ENCODE assay signal across 13 mouse cellular contexts in genomic region chr15:31753578-31754281, GRCm38 (mm10).
DNase-seq lines count a peak whose midpoint lies in the region; ATAC-seq lines count a peak whose summit lies in the region.
"Had no signal": no experiment of that assay in that cellular context is flagged by ENCODE, and none has a peak within 500 bp of the region (broad histone marks: within the 10 kb centered on the region; RNA-seq: fewer than 3 reads in every experiment).

No protein-coding gene starts in this region.

- no peak overlapping the region for H3K27ac ChIP-seq in hindbrain, embryonic 13.5 days
- no peak overlapping the region for H3K27ac ChIP-seq in hindbrain, embryonic 12.5 days
- H3K27ac ChIP-seq in embryonic facial prominence, embryonic 11.5 days (replicated peaks; ENCODE audit: low read depth, low read length), result no peak overlapping the region
- H3K27ac ChIP-seq in limb, embryonic 15.5 days, result 0 out of 2 replicates have a peak overlapping the region, but pooled peaks have one; percentile 0
- H3K27ac ChIP-seq: gastrocnemius, adult 2 months; heart, embryonic 15.5 days; liver, embryonic 15.5 days had no signal

- H3K4me3 ChIP-seq in hindbrain, embryonic 13.5 days, result no peak overlapping the region
- no peak overlapping the region for H3K4me3 ChIP-seq in hindbrain, embryonic 12.5 days
- H3K4me3 ChIP-seq in embryonic facial prominence, embryonic 11.5 days (ENCODE audit: low read depth, low read length), result no peak overlapping the region
- H3K4me3 ChIP-seq in limb, embryonic 15.5 days, result no peak overlapping the region
- H3K4me3 ChIP-seq: gastrocnemius, adult 2 months; heart, embryonic 15.5 days; liver, embryonic 15.5 days had no signal

- H3K9me3 ChIP-seq in hindbrain, embryonic 13.5 days, result no peaks in the 10 kb centered on the region
- no peaks in the 10 kb centered on the region for H3K9me3 ChIP-seq in hindbrain, embryonic 12.5 days (replicated peaks)
- no peaks in the 10 kb centered on the region for H3K9me3 ChIP-seq in embryonic facial prominence, embryonic 11.5 days (replicated peaks; ENCODE audit: control insufficient read depth, low read length)
- H3K9me3 ChIP-seq in limb, embryonic 15.5 days, result no peaks in the 10 kb centered on the region
- H3K9me3 ChIP-seq: heart, embryonic 15.5 days; liver, embryonic 15.5 days had no signal

- 0 out of 2 replicates have a peak, but pooled peaks have one; percentile 36 for ATAC-seq in hindbrain, embryonic 13.5 days (ENCODE audit: low FRiP score)
- no peak for ATAC-seq in hindbrain, embryonic 12.5 days (ENCODE audit: low FRiP score)
- peak; percentile 64 for ATAC-seq in cerebellum, adult (ENCODE audit: insufficient number of reproducible peaks, low FRiP score, low TSS enrichment)
- peak; percentile 48 for ATAC-seq in embryonic facial prominence, embryonic 11.5 days (replicated peaks; ENCODE audit: insufficient number of reproducible peaks, low FRiP score, low TSS enrichment, low read depth)
- ATAC-seq in limb, embryonic 15.5 days (ENCODE audit: insufficient number of reproducible peaks, low FRiP score, low TSS enrichment, low read depth), result no peak
- ATAC-seq in erythroblast, adult 5-6 weeks (replicated peaks; ENCODE audit: low FRiP score, poor library complexity, severe bottlenecking), result no peak

- WGBS in hindbrain, embryonic 13.5 days, result 20% methylated on average over 14 of the region's 14 CpGs
- 21% methylated on average over 14 of the region's 14 CpGs for WGBS in hindbrain, embryonic 12.5 days
- 27% methylated on average over 14 of the region's 14 CpGs for WGBS in embryonic facial prominence, embryonic 11.5 days
- WGBS in limb, embryonic 15.5 days, result 34% methylated on average over 14 of the region's 14 CpGs

- no peak overlapping the region; the same call in 1 of the 2 replicates for H3K9ac ChIP-seq in hindbrain, embryonic 13.5 days
- no peak overlapping the region for H3K9ac ChIP-seq in hindbrain, embryonic 12.5 days
- no peak overlapping the region for H3K9ac ChIP-seq in embryonic facial prominence, embryonic 11.5 days (replicated peaks; ENCODE audit: low read length)
- no peak overlapping the region for H3K9ac ChIP-seq in limb, embryonic 15.5 days
- H3K9ac ChIP-seq: heart, embryonic 15.5 days; liver, embryonic 15.5 days had no signal

- no peaks in the 10 kb centered on the region for H3K27me3 ChIP-seq in hindbrain, embryonic 13.5 days
- no peaks in the 10 kb centered on the region for H3K27me3 ChIP-seq in hindbrain, embryonic 12.5 days
- H3K27me3 ChIP-seq in embryonic facial prominence, embryonic 11.5 days (ENCODE audit: control insufficient read depth, insufficient read depth, low read length), result no peaks in the 10 kb centered on the region
- no peaks in the 10 kb centered on the region for H3K27me3 ChIP-seq in limb, embryonic 15.5 days
- H3K27me3 ChIP-seq: heart, embryonic 15.5 days; liver, embryonic 15.5 days had no signal

- no peak overlapping the region for H3K4me2 ChIP-seq in hindbrain, embryonic 13.5 days
- H3K4me2 ChIP-seq in hindbrain, embryonic 12.5 days (replicated peaks), result no peak overlapping the region
- no peak overlapping the region for H3K4me2 ChIP-seq in embryonic facial prominence, embryonic 11.5 days (ENCODE audit: low read depth, low read length)
- no peak overlapping the region for H3K4me2 ChIP-seq in limb, embryonic 15.5 days
- H3K4me2 ChIP-seq: heart, embryonic 15.5 days; liver, embryonic 15.5 days had no signal

- no peaks in the 10 kb centered on the region for H3K36me3 ChIP-seq in hindbrain, embryonic 13.5 days
- no peaks in the 10 kb centered on the region for H3K36me3 ChIP-seq in hindbrain, embryonic 12.5 days
- no peaks in the 10 kb centered on the region for H3K36me3 ChIP-seq in embryonic facial prominence, embryonic 11.5 days (replicated peaks; ENCODE audit: control insufficient read depth, insufficient read depth, low read depth, low read length)
- H3K36me3 ChIP-seq in limb, embryonic 15.5 days, result no peaks in the 10 kb centered on the region
- H3K36me3 ChIP-seq: heart, embryonic 15.5 days; liver, embryonic 15.5 days had no signal

- H3K4me1 ChIP-seq in hindbrain, embryonic 13.5 days (replicated peaks), result no peaks in the 10 kb centered on the region; the same call in 1 of the 2 replicates
- H3K4me1 ChIP-seq in hindbrain, embryonic 12.5 days, result no peaks in the 10 kb centered on the region
- H3K4me1 ChIP-seq in embryonic facial prominence, embryonic 11.5 days (ENCODE audit: control insufficient read depth, insufficient read depth, low read length), result no peaks in the 10 kb centered on the region
- H3K4me1 ChIP-seq in limb, embryonic 15.5 days, result no peaks in the 10 kb centered on the region
- H3K4me1 ChIP-seq: heart, embryonic 15.5 days; liver, embryonic 15.5 days had no signal

- DNase-seq in embryonic facial prominence, embryonic 11.5 days (ENCODE audit: low spot score), result peak; percentile 11
- DNase-seq in spleen, adult 18-20 months, result no peak
- DNase-seq in ovary, postnatal 36 days (ENCODE audit: low spot score), result no peak
- DNase-seq: adrenal gland, adult 2 months; gastrocnemius, adult 2 months; layer of hippocampus, adult 9-11 months had no signal

Comparison
In these comparisons a context has a peak if more than half of its experiments do, and no peak if none do; other contexts are left out.
1. ATAC-seq: peak in hindbrain, embryonic 13.5 days (single experiment), cerebellum, adult (single experiment) and embryonic facial prominence, embryonic 11.5 days (single experiment); none in hindbrain, embryonic 12.5 days (single experiment), limb, embryonic 15.5 days (single experiment) and erythroblast, adult 5-6 weeks (single experiment).